Mouse (Mus musculus) lung, embryonic 14.5 days (tissue): ENCODE results near the gene Tspo. TPM values are rescaled to one million over a fixed set of nuclear protein-coding genes. Genes with fewer than 3 reads are reported as not detected.

Source experiments
- ATAC-seq: fragments of 200-750 bp; cut with Nextera tagmentation; 2 replicates; pipeline ENCODE4 v1.8.0; 2017; ENCODE audit warnings: mild to moderate bottlenecking, moderate TSS enrichment, moderate library complexity; ENCODE audit not compliant: insufficient read depth
- DNase-seq: peaks from one replicate; pipeline ENCODE4 v3.0.0-alpha.2; 2015
- H3K27ac ChIP-seq: fragments of 300-500 bp; sonication (generic); 2 replicates; pipeline ENCODE4 v1.5.1; 2014; ENCODE audit warnings: low read depth, mild to moderate bottlenecking, moderate library complexity
- H3K27me3 ChIP-seq: fragments of 300-500 bp; sonication (generic); 2 replicates; pipeline ENCODE4 v1.6.1; 2014; ENCODE audit warnings: low read length, control low read depth; ENCODE audit not compliant: insufficient read depth
- H3K36me3 ChIP-seq: fragments of 300-500 bp; sonication (generic); 2 replicates; pipeline ENCODE4 v1.6.1; 2014; ENCODE audit warnings: control low read depth; ENCODE audit not compliant: insufficient read depth
- H3K4me1 ChIP-seq: fragments of 300-500 bp; sonication (generic); 2 replicates; pipeline ENCODE4 v1.6.1; 2014; ENCODE audit warnings: antibody characterized with exemption, control low read depth; ENCODE audit not compliant: insufficient read depth
- H3K4me2 ChIP-seq: fragments of 300-500 bp; sonication (generic); 2 replicates; pipeline ENCODE4 v1.6.1; 2014; ENCODE audit warnings: mild to moderate bottlenecking
- H3K4me3 ChIP-seq: fragments of 300-500 bp; sonication (generic); 2 replicates; pipeline ENCODE4 v1.5.1; 2014; ENCODE audit warnings: low read depth, low read length
- H3K9ac ChIP-seq: fragments of 300-500 bp; sonication (generic); 2 replicates; pipeline ENCODE4 v1.6.1; 2014
- H3K9me3 ChIP-seq: fragments of 300-500 bp; sonication (generic); 2 replicates; pipeline ENCODE4 v1.6.1; 2016; ENCODE audit warnings: low read depth, low read length, control low read depth
- CTCF ChIP-seq: IDR thresholded peaks from 2 replicates; pipeline ENCODE4 v1.5.1; 2016; ENCODE audit warnings: antibody characterized with exemption, low read depth
- WGBS: fragments of 180-500 bp; shearing (Covaris S2); extraction: QIAGEN DNeasy Blood & Tissue Kit; methylation state at CpG from one replicate; pipeline ENCODE4 v1.1.7; 2014; 5-methylcytosine and 5-hydroxymethylcytosine counted together
- polyA plus RNA-seq: library from polyadenylated mRNA; unstranded; fragments of >200 nt; fragmentation: Nextera tagmentation; extraction: Ambion mirVana; gene quantifications from 2 replicates; pipeline ENCODE4 v1.2.1, GENCODE M21; 2014

Tspo gene
- 76.9 and 83.9 TPM in 2 replicates for polyA plus RNA-seq

- Histone ChIP-seq H3K27me3 (no peaks in the 10 kb centered on the region), H3K9me3 (no peaks in the 10 kb centered on the region), H3K9ac (peak within 1 kb of the TSS; percentile 59), H3K36me3 (no peaks in the 10 kb centered on the region), H3K4me3 (peak within 1 kb of the TSS; percentile 58), H3K27ac (peak within 1 kb of the TSS; percentile 51; the same call in 1 of the 2 replicates), H3K4me2 (peak within 1 kb of the TSS; percentile 100), H3K4me1 (peaks cover 11% of the 10 kb centered on the region)
- TF ChIP-seq CTCF: no peak
- peak; percentile 52 for ATAC-seq
- DNase-seq: peak; percentile 14
- WGBS: under 1% methylated on average over 28 of the region's 28 CpGs
Observed at GRCm38 (mm10) chr15:83563327-83563856, at the start of gene Tspo, which contains the start of gene Mcat. Gene Tspo, plus strand, starts transcription at chr15:83563592. Gene Mcat, minus strand, starts transcription at chr15:83563787.

- WGBS: 61% methylated on average over 5 of the region's 5 CpGs
- Histone ChIP-seq H3K9ac (no peak overlapping the region), H3K9me3 (no peaks in the 10 kb centered on the region), H3K36me3 (no peaks in the 10 kb centered on the region), H3K4me1 (no peaks in the 10 kb centered on the region), H3K27ac (no peak overlapping the region), H3K4me3 (no peak overlapping the region), H3K27me3 (no peaks in the 10 kb centered on the region), H3K4me2 (no peak overlapping the region)
- TF ChIP-seq CTCF: no peak
- DNase-seq: no peak
- no peak for ATAC-seq
Observed at GRCm38 (mm10) chr15:83515018-83515417, 48.4 kb upstream of the Tspo start.

- Histone ChIP-seq H3K27me3 (no peaks in the 10 kb centered on the region), H3K27ac (no peak overlapping the region), H3K4me3 (no peak overlapping the region), H3K36me3 (no peaks in the 10 kb centered on the region), H3K4me2 (peak overlapping the region; percentile 18; the same call in 1 of the 2 replicates), H3K4me1 (no peaks in the 10 kb centered on the region), H3K9ac (peak overlapping the region; percentile 22; the same call in 1 of the 2 replicates), H3K9me3 (no peaks in the 10 kb centered on the region)
- peak; percentile 86 for TF ChIP-seq CTCF
- DNase-seq (peak; percentile 92), ATAC-seq (peak; percentile 65)
- 29% methylated on average over 20 of the region's 20 CpGs for WGBS
Observed at GRCm38 (mm10) chr15:83518215-83519048, 45.0 kb upstream of the Tspo start.

- no peak for TF ChIP-seq CTCF
- WGBS: 78% methylated on average over 6 of the region's 6 CpGs
- H3K9me3 ChIP-seq: no peaks in the 10 kb centered on the region
- H3K4me2 ChIP-seq: no peak overlapping the region
- H3K4me1 ChIP-seq: no peaks in the 10 kb centered on the region
- ATAC-seq (no peak), DNase-seq (no peak)
- peaks cover 6% of the 10 kb centered on the region for H3K27me3 ChIP-seq
- no peak overlapping the region for H3K27ac ChIP-seq
- H3K9ac ChIP-seq: no peak overlapping the region
- H3K4me3 ChIP-seq: no peak overlapping the region
- no peaks in the 10 kb centered on the region for H3K36me3 ChIP-seq
Observed at GRCm38 (mm10) chr15:83520861-83521382, 42.5 kb upstream of the Tspo start.

- Histone ChIP-seq H3K4me2 (no peak overlapping the region), H3K4me3 (no peak overlapping the region), H3K9ac (no peak overlapping the region), H3K27me3 (peaks cover 25% of the 10 kb centered on the region), H3K9me3 (no peaks in the 10 kb centered on the region), H3K4me1 (no peaks in the 10 kb centered on the region; the same call in 1 of the 2 replicates), H3K27ac (peak overlapping the region; percentile 8; the same call in 1 of the 2 replicates), H3K36me3 (no peaks in the 10 kb centered on the region)
- TF ChIP-seq CTCF: no peak
- DNase-seq (no peak), ATAC-seq (no peak)
- WGBS: 25% methylated on average over 7 of the region's 7 CpGs
Observed at GRCm38 (mm10) chr15:83523196-83523595, 40.2 kb upstream of the Tspo start.

GRCm38 (mm10) chr15:83523638-83524332 is 39.6 kb upstream of the Tspo start:
- no peak for TF ChIP-seq CTCF
- Histone ChIP-seq H3K4me1 (no peaks in the 10 kb centered on the region; the same call in 1 of the 2 replicates), H3K36me3 (no peaks in the 10 kb centered on the region), H3K9ac (no peak overlapping the region), H3K27me3 (peaks cover 25% of the 10 kb centered on the region), H3K9me3 (no peaks in the 10 kb centered on the region), H3K4me3 (no peak overlapping the region), H3K27ac (no peak overlapping the region; the same call in 1 of the 2 replicates), H3K4me2 (no peak overlapping the region)
- no peak for DNase-seq
- ATAC-seq: 0 out of 2 replicates have a peak, but pooled peaks have one; percentile 16
- 45% methylated on average over 14 of the region's 14 CpGs for WGBS
